Mouse (Mus musculus) layer of hippocampus, postnatal 14 days (tissue): Measurements from ENCODE around the gene Npr3. TPM values are rescaled to one million over a fixed set of nuclear protein-coding genes. Genes with fewer than 3 reads are reported as not detected.
"Not testable (repeated sequence)": the region's sequence is repeated elsewhere in the genome, so short reads cannot be mapped to it uniquely, and the experiment has no call there.

ENCODE experiments used
- DNase-seq, 2 experiments: peaks; one replicate each; pipeline ENCODE4 v3.0.0; 2021 to 2022; ENCODE audit warnings: low spot score in 2 of 2, mixed read lengths in 1 of 2
- total RNA-seq, 2 experiments: library from RNA; stranded (reverse); gene quantifications; 2 replicates each; pipeline ENCODE4 v1.2.3; 2021

The Npr3 gene
- total RNA-seq, 2 experiments from 2014 or later = 17.6 to 20.3 TPM

- no peak for DNase-seq
These were observed 15.7 kb downstream of the Npr3 start for GRCm38 (mm10) chr15:11891395-11891794.

DNA sequence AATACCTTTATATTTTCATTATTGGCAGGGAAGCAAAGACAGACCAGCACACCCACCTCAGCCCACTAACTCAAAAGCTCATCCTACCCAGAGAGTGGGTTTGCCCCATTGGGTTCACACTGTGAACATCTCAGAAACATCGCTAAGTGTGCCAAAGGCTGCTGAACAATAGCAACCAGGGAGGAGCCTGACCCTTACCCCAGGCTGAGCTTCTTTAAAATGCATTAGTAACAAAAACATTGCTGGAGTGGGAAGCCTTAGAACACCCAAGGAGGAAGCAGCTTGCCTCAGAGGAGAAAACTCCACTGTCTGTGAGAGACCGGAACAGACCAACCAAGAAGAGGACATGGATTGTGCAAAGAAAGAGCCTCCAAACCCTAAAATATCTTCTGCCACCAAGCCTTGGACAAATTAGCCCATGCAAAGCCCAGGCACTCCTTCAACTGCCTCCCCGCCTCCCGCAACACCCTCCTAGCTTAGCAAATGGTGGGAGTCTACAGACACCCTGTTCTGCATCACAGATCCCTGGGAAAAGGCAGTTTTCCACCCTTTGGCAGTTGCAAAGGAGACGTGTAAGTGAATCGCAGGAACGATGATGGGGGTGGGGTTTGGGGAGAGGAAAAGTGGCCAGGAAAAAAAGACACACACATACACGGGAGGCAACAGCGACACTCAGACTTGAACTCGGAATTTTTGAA lies 24.4 kb downstream of the Npr3 start:
- DNase-seq = no peak

GRCm38 (mm10) chr15:11881822-11882221 lies 25.3 kb downstream of the Npr3 start:
- DNase-seq = no peak

DNA sequence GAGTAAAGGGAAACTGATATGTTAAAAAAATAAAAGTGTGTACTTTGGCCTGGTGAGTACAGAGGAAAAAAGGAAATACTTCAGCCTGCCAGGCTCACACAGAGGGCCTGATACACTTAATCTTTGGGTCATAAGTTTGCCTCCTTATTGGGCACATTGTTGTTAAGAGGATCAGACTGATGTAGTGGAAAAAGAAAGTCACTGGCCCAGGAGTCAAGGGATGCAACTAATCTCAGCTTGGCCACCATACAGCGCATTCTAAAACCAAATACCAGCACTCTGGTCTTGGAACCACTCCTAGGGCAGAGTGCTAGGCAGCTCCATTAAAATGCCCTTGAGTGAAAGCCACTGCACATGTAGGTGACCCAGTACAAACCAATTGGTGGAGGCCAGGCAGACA lies 28.8 kb downstream of the Npr3 start:
- DNase-seq = no peak

- DNase-seq = no peak
These were observed 29.8 kb downstream of the Npr3 start for GRCm38 (mm10) chr15:11877273-11877672.

DNA sequence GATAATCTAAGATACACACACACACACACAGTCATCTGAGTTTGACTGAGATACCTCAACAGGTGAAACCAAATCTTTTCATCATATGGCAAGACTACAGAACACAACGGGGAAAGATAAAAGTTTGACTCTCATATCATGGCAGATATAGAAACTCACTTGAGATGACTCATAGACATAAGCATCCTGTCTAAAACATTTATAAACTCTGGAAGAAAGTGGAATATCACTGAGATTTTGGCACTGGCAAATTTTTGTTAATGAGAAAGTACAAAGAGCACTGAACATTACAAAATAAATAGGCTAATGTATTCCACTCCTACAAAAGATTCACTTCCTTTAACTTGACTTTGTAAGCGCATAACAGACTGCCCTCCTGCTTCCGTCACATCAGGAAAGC lies 40.2 kb downstream of the Npr3 start:
- no peak for DNase-seq

DNA sequence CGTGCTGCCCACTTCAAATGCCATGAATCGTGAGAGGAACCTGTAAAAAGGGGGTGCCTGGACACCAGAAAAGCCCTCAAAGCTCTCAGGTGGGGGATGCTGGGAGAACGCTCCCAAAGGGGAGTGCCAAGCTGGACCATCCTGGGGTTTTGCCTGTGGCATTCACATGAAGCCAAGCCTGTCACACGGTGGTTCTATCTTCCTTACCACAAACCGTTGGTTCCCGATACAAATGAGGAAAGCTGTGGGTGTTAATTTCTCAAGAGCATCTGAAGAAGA lies 43.6 kb downstream of the Npr3 start:
- DNase-seq = peak in 1 of 2 experiments; percentile 28

- peak; percentile 33 to 37 for DNase-seq
These were observed 44.1 kb downstream of the Npr3 start for GRCm38 (mm10) chr15:11862785-11863539.

GRCm38 (mm10) chr15:11862253-11862652 lies 44.8 kb downstream of the Npr3 start:
- DNase-seq = no peak

DNA sequence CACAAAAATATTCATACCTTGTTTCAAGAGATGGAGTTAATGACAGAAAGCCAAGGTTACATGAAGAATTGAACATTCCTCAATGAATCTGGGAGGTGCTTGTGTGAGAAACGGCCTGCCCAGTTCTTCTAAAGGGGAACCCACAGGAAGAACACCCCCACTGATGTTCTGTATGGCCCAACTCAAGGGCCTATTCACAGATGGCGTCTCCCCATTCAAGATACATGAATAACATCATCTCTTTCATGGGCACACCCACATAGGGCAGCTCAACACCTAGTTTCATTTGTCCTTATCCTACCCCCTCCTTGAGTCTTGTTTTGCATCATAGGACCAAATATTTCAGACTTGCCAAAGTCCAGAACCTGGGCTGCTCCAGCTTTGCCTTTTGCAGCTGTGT lies 46.8 kb downstream of the Npr3 start:
- no peak for DNase-seq

DNA sequence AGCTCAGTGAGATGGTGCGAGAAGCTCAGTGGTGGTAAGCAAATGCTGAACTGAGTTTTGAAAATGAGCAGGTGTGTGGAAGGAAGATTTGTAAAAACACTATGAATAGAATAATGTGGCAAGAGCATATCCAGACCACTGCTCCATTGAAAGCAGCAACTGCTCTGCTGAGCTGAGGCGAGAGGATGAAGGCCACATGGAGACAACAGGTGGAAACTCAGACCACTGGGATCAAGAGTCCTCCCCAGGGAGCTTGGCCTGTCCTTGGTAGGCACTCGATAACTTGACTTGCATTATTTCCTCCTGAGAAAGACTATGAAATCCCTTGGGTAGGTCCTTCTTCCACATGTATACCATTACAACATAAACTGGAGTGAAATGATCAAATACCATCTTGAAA lies 47.3 kb downstream of the Npr3 start:
- no peak for DNase-seq

- DNase-seq = no peak
These were observed 48.7 kb downstream of the Npr3 start for GRCm38 (mm10) chr15:11858411-11858810.

DNA sequence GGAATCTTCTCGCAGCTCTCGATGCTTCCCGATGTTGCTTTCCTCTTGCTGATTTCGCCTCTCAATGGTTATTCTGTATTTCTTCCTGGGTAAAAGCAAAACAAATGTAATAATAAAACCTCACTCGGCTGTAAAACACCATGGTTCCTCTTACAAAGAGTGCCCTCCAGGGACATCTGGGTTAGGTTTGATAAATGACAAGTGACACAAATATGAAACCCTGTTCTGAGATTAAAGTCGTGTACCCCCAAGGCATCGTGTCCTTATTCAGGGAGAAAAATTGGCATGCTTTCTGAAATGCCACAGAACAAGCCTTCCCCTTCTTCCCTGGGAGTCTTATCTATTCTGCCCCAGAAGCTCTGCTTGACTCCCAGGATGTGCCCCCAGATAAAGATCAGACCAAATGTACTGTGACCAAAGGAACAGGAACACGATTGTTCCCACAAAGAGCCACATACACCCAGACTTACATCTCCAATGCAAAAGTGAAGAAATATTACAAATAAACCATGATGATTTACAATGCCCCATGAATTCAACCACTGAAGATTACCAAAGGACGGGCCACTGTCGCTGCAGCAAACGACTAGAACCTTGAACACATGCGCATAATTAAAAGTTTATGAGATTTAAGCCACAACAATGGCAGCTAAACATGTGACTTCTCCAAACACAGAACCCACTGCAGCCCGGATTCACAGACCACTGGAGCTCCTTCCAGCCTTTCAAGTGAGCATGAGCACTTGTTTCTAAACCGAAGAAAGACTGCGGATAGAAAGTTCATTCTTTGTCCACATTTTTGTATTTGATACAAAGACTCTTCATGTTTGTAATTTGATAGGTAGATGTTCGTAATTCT lies 61.7 kb downstream of the Npr3 start:
- DNase-seq = no peak

- no peak for DNase-seq
These were observed 63.0 kb downstream of the Npr3 start for GRCm38 (mm10) chr15:11844115-11844514.

- DNase-seq = no peak
These were observed 65.3 kb downstream of the Npr3 start for GRCm38 (mm10) chr15:11841828-11842227.

DNA sequence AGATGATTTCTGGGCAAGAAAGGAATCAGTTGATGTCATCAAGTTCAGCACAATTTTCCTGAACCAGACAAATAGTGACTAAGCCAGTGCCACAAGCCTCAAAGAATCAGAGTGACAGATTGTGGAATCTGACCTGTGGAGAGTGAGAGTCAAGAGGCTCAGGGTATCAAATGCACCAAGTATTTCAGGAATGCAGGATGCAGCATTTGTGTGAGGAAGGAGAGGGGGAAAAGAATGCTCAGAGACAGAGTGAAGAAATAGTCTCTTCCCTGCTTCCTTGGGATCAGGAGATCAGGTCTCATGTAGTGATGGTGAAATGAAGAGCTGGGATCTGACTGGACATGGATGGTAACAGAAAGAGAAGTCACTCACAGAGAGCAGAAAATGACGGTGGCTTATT lies 71.2 kb downstream of the Npr3 start:
- DNase-seq = no peak

- DNase-seq = not testable (repeated sequence)
These were observed 84.7 kb downstream of the Npr3 start for GRCm38 (mm10) chr15:11822347-11822746.

DNA sequence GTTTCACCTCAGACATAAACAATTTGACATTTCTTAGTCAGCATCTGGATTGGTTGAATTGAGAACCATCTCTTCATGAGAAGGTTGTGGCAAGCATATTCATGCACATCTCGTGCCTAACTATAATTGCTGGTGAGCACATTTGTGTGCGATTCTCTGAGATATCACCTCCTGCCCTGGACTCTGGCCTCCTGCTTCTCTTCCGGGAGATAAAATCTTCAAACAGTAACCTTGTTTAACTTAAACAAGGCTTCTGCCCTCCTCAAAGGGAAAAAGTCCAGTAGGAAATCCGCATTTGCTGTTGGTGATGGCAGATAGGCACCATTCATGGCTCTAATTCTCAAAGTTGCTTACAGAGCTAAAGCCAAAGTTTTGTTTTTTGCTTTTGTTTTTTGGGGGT lies 91.5 kb downstream of the Npr3 start:
- DNase-seq = no peak

- DNase-seq = no peak
These were observed 103.5 kb downstream of the Npr3 start for GRCm38 (mm10) chr15:11803576-11803975.

DNA sequence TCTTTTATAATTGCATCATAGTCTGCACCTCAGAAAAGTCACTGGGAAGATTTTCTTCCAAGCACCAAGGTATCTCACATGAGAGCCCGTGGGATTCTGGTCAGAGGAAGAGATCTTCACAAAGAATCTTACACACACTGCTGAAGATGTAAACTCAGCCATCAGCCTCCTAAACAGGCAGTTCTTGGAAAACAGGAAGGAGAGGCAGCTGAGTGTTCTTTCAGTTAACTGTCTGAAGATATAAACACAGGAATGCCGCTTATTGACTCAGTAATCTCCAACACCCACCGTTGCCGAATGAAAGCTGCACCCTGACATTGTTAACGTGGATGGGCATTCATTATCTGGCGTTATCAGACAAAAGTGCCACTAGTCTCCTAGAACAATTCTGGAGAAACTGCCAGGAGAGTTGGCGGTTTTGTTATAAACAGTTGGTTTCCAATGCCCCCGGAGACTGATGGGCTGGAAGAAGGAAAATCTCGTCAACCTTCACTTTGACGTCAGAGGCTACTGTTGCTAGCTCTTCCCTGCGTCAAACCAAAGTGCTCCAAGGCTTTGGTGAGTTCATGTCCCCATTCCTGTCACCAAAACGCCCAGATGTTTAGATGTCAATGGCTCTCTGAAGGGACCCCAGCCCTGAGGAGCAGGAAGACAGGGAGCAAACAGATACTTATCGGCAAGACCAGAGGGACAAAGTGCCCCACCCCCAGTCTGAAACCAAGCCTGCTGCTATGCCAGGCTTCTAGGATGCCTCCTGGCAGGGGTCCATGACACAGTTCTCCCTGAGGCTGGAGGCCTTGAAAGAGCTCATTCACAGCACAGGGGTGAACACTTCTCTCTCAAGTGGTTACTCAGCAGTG lies 105.0 kb downstream of the Npr3 start:
- peak; percentile 28 to 59 for DNase-seq

DNA sequence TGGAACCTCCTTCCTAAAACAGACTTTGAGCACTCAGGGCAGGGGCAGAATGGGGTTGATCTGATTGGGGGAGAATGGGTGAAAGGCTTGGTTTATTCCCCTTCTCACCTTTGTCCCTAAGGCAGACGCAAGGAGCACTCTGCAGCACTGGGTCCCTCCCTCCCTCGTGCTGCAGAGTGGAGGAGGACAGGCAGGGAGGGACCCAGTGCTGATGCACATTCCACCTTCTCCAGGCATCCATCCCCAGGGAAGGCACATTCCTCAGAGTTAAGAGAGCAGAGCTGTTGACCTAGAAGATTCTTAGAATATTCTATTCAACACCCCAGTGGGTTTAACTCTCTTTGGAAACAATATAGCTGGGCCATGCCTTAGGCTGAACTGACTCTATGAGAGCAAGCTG lies 112.5 kb downstream of the Npr3 start:
- DNase-seq = no peak
